Mouse (Mus musculus) lung, postnatal 25 days (tissue): ENCODE measurements at regions not wholly inside any gene's neighbourhood (a gene's known extent, or its start where the extent isn't known, plus 50 kb on each side); places are given as distances from the start of the nearest gene placed in this dataset.

ENCODE experiments used
- DNase-seq: peaks from one replicate; pipeline ENCODE4 v3.0.0; 2022; ENCODE audit warnings: low spot score

DNA sequence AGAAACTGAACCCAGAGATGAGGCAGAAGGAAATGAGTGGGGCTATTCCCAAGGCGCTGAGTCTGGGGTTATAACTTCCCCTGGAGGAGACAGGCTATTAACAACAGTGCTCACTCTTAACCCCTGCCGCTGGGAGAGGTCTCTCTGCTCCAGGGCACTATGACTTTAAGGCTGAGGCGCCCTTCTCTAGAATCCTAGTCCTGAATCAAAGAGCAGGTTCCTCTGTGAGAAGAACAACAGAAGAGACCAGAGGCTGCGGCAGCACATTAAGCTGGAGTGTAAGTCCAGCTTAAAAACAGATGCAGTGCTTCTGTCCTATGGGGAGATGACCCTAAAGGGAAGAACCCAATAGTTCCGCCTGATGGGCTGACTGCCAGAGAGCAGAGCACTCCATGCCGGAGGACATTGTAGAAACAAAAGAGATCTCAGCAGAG lies 173.4 kb upstream of the Klf7 start:
- DNase-seq: no peak

GRCm38 (mm10) chr1:64295051-64295450 lies 173.0 kb upstream of the Klf7 start:
- DNase-seq: no peak

- no peak for DNase-seq
Measured at GRCm38 (mm10) chr1:64288812-64289447, 166.8 kb upstream of the Klf7 start.

DNA sequence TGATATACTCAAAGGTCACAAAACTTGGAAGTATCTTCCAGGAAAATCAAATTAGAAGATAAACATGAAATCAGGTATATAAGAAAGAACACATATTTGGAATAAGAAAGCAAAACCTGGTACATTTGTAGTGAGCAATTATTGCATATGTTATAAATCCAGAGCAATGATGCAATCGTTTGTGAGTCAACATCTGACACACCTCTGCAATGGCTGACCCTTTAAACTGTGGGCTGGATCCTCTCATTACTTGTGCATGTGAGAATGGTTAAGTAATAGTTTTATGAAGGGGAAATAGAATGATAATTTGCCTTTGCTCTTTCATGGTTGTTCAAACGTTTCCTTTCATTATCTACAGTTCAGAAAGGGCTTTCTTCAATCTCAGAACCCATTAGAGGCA lies 165.0 kb upstream of the Klf7 start:
- DNase-seq: no peak

DNA sequence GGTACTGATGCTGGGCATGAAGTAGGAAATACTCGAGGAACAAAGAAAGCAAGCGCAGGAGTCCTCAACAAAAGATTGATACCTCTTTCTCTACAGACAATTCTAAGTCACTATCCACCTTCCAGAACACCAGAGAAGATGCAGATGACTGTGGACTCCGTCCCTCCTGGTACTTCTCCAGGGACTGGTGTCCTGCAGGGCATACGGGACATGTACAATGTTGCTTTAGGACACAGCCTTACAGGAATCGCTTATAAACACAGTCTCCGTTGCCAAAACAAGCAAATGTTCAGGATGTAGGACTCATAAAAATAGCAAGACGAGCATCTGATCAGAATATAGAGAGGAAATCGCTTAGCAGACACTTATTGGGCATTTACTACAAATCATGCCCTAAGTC lies 162.6 kb upstream of the Klf7 start:
- DNase-seq: no peak

- DNase-seq: no peak
Measured at GRCm38 (mm10) chr1:64275865-64276264, 153.8 kb upstream of the Klf7 start.

GRCm38 (mm10) chr1:64275086-64275802 lies 153.2 kb upstream of the Klf7 start:
- no peak for DNase-seq

DNA sequence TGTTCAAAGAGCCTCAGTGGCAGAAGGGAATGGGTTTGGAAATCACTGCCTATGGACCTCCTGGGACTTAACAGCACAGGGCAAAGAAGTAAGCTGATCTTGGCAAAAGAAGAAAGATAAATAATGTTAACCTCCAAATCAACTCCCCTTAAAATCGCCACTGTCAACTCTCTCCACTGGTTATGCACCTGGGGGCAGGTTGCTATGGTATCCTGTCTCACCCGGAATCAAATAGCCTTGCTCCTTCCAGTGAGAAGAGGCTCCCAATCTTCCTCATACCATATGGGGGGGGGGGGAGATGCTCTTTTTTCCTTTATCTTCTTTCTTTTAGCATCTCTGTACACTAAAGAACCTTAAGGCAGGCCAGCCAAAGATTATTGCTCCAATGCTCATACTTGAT lies 135.2 kb upstream of the Klf7 start:
- no peak for DNase-seq

DNA sequence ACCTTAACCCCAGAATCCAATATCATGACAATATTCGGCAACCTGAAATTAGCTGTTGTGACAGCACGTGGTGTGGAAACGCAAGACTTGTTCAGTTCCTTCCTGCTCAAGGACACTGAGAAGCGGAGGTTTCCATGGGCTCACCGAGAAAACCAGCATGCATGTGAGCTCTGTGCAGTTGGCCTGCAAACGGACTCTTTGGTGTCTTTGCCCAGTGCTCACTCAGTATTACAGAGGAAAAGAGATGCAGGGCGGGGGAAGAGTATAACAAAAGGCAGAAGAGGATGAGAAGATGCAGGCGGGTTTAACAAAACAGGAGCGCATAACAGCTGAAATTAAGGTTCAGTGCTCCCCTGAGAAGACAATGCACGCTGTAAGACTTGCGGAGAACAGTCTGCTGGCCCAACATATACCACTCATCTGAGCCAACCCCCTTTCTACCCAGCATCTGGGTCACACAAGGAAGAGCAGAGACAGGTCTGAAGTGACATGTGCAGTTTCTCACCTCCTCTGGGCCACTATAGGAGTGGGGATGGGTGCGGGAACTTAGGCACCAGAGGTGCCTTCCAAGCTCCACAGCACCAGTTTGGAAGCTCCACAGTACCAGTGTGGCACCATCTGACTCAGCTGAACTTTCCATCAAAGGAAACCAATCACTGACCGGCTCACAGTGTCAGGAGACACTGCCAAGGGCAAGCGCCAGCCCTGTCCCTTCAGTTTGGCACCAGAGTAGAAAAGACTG lies 133.6 kb upstream of the Klf7 start:
- DNase-seq: no peak

- DNase-seq: no peak
Measured at GRCm38 (mm10) chr1:64254673-64255072, 132.6 kb upstream of the Klf7 start.

DNA sequence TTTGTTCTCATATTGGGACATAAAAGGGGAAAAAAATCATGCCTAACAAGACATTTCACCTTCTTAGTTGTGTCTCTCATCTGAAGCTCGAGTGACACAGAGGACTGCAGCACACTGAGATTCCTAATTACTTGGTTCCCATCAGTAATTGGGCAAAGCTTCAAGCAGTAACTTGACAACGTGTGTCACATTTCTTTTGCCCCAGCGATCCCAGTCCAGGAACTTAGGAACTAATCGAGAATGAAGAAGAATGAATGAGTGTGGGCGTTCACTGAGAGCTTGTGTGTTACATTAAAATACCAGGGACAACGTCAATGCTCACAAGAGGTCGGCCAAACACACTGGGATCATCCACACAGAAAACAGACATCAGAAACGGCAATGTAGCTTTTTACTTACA lies 131.9 kb upstream of the Klf7 start:
- no peak for DNase-seq

GRCm38 (mm10) chr1:64242401-64242800 lies 120.3 kb upstream of the Klf7 start:
- no peak for DNase-seq

GRCm38 (mm10) chr1:64229654-64230053 lies 107.6 kb upstream of the Klf7 start:
- DNase-seq: no peak

DNA sequence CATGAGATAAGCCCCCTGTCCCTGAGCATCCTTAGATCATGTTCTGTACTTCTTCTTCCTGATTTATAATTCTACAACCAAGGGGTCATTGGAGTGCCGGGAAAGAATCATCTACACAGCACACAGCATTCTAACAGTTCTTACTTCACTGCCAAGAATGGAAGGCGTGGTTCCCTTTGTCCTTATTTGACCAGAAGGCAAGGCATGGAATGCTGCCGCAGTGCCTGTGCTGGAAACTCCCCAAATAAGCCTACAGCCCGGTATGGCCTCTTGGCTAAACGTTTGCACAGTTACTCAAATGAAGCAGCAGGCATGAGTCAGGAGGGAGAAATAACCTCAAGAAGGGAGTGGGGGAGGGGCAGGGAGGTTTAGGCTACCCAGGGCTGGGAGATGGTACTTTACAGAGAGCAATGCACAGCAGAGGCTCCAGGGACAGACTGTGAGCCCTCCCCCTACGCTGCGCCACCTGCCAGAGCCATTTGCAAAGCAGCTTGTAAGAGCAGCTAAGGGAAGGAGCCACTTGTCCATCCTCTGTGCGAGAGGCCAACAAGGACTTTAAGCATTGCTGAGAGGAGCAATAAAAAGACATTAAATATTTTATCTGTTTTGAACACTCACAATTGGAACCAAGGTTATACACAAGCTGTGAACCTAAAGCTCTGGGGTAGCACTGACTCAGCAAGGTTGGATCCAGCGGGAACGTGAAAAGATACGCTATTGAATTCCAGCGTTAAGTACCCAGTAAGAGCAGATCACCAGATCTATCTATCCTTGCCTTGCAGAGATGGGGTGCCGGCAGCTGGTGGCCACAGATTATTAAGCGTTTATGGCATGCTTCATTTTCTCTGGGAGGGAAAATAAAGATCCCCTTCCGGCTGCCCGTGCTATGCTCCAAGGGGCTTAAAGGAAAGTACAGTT lies 104.2 kb upstream of the Klf7 start:
- DNase-seq: peak; percentile 84

DNA sequence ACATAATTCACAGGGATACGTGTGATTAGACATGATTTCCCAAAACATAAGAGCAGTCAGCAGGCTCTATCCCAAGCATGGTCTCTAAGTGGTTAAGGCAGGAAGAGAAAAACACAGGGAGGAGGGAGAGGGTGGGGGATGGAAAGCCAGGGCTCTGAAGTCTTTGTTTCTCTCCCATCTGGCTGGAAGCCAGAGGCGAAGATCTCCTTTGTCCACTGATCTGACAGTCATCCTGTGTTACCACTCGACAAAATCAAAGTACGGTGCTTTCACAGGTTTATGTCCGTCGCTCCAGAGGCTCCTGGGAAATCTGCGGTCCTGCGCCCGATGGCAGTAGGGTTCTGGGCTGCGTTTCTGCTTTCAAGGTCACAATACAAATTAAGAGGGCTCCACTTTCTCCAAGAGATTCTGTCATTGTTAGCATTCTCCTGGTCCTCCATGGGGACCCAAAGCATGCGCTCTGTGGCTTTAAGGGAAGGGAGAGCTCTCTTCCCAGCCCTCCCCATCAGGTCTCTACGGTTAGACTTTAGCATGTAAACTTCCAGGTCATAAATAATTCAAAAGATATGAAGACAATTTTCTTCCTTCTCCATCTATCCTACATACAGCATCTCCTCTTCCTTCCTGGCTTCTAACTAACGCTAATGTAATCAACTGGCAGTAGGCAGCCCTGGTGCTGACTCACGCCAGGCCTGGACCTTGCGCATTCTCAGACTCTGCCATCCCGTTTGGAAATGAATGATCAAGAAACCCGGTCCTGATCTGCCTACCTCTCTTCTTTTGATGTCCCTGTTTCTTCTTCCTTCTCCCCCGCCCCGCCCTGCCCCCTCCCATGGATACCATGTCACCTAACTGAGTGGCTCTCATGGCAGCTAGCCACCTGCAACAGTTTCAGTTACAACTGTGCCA lies 102.0 kb upstream of the Klf7 start:
- peak; percentile 14 for DNase-seq

GRCm38 (mm10) chr1:64222475-64222874 lies 100.4 kb upstream of the Klf7 start:
- DNase-seq: no peak

DNA sequence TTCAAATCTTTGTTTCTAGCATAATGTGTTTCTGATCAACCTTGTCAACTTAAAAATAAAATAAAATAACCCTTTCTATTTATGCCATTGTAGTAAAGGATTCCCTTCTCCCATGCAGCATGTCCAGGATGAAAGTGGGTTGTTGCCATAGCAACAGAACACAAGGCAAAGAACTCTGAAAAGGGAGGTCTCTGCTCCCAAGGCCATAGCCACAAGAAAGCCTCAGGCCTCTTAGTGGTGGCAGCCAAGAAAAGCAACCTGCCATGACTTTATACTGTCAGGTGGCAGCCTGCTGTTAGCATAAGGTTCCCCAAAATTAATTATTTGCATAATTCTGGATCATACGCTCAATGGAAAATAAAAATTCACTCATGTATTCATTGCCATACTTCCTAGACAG lies 98.4 kb upstream of the Klf7 start:
- no peak for DNase-seq

DNA sequence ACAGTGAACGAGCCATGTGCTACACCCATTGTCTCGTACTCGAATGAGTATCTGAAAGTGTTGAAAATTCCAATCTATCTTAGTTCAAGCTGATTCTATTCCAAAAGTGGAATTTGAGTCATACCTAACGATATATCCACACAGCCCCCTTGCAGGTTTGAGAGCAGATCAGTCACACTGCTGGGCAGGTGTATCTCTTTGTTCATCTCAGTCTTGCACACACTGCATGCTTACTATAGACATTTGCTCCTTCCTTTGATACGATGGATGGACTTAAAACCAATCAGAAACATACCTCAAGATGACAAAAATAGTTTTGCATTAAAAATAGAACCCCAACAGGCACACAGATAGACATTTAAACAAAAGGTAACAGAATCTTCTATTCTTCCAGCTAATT lies 98.0 kb upstream of the Klf7 start:
- no peak for DNase-seq

- no peak for DNase-seq
Measured at GRCm38 (mm10) chr1:64215646-64216045, 93.6 kb upstream of the Klf7 start.

- no peak for DNase-seq
Measured at GRCm38 (mm10) chr1:64209131-64209530, 87.0 kb upstream of the Klf7 start.

DNA sequence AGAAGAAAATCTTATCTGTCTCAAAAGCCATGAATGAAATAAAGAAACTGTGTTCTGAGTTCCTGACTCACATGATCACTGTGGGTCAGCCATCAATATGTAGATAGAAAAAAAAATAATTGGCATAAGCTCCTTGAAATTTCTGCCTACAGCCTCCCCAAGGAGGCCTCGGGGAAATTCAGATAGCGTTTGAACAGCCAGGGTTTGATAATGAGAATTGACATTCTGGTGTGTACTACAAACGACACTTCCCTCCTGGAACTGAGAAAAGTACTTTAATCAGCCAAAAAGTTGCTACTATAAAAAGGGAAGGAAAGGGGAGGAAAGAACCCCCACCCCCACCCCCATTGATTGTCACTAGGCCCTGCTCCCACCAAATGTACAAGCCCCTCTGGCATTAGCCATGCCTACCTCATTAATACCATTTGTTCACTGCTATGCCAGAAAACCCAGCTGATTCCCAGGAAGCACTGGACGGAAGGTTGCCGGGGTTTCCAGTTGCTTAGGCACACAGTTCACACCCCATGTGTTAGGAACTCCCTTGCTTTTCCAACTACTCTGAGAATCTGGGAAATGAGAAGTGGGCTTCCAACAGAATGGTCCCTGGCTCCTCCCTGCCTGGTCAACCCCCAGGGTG lies 78.4 kb upstream of the Klf7 start:
- no peak for DNase-seq
